Mouse (Mus musculus): Measurements from ENCODE around the gene Tbx1.
"Not testable (repeated sequence)": the region's sequence is repeated elsewhere in the genome, so short reads cannot be mapped to it uniquely, and the experiment has no call there.

Tbx1 gene

DNA sequence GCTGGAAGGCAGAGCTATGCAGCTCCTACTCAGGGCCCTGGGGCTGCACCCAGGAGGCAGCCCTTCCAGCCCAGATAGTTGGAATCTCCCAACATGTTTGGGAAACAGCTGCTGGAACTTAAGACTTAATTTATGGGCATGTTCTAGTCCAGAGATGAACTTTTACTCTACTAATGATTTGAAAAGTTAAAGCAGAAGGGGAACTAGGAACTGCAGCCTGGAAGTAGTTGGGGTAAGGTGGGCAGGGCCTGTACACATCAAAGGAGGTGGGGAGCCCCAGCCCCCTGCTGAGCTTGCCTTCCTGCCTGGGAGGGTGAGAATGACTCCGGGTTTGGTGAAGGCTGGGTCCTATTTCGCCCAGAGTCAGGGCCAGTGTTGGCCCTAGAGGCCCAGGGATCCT lies 35.8 kb downstream of the Tbx1 start:
- in situ Hi-C loops (cut with MboI, MseI) = no loop called here

DNA sequence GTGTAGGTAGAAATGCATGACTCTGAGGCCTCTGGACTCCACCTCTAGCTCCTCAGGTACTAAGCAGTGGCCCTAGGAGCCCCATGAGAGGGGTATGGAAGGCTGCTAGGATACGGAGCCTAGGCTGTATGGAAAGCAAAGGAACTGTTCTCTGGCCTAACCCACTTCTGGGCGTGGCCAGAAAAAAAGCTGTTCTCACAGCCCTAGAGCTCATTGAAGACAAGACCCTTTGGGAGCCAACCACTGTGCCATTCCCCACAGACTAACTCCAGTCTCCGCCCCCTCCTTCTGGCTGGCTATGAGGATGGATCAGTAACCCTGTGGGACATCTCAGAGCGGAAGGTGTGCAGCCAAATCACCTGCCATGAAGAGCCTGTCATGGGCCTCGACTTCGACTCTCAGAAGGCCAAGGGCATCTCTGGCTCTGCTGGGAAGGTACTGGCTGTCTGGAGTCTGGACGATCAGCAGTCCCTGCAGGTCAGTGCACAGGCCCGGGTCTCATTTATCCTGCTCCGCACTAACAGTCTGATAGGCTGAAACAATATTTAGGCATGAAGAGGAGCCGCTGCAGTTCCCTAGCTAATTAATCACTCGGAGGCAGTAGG lies 38.3 kb downstream of the Tbx1 start:
- in situ Hi-C loops (cut with MboI, MseI) = no loop called here

DNA sequence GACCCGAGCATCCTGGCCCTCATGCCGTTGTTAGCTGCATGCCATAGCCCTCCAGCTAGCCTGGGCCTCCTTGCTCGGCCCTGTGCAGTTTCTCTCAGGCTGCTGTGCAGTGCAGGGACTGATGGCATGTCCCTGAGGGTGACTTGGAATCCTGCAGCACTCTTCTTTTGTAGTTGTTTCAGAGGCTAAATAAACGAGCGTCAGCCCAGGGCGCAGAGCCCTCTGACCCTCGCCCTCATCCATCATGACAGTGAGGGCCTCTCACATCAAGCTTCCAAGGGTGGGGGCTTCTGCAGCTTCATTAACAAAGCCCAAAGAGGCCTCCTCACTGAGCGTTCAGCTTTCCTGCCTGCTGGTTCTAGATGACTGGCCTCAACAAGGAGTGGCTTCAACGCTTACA lies 38.9 kb downstream of the Tbx1 start:
- in situ Hi-C loops (cut with MboI, MseI) = no loop called here

DNA sequence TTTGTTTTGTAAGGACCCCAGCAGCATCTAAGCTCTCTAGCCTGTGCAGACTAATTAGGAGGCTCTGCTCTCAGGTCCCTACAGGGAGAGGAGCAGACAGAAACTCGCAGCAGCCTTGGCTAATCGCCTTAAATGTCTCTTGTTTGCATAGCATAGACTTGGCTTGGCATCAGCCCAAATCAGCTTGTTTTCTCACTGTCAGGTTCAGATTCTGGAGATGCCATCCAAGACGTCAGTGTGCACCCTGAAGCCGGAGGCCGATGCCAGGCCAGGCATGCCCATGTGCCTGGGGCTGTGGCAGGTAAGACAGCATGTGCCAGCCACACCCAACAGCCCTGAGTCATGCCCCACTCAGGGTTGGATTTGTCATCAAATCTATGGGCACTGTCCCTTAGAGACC lies 42.6 kb downstream of the Tbx1 start:
- in situ Hi-C loops (cut with MboI, MseI) = no loop called here

DNA sequence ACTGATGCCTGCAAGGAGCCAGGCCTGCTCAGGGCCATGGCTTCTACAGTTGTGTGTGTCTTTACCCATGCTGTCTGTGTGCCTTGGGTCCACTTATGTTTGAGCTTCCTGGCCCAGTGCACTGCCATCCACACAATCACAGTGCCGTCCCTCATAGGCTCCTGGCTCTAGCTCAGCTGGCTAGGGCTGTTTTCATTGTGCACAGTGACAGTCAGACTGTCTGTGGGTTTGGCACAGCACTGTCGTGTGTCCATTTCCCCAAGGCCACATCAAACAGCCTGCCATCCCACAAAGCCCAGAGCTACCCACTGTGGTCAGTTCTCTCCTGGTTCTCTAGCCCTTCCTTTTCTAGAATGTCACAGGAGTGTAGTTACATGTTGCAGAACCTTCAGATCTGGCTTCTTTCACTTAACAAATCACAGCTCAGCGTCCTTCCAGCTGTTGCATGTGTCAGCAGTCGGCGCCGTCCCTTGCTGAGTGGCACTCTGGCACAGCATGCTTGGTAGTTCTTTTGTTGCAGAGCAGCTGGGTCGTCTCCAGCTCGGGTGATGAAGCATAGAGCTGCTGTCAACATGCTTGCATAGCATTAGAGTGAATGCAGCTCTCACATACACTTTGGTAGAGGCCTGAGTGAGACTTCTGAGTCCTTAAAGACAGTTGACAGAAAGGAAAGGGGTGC lies 47.2 kb downstream of the Tbx1 start:
- in situ Hi-C loops (cut with MboI, MseI) = no loop called here

DNA sequence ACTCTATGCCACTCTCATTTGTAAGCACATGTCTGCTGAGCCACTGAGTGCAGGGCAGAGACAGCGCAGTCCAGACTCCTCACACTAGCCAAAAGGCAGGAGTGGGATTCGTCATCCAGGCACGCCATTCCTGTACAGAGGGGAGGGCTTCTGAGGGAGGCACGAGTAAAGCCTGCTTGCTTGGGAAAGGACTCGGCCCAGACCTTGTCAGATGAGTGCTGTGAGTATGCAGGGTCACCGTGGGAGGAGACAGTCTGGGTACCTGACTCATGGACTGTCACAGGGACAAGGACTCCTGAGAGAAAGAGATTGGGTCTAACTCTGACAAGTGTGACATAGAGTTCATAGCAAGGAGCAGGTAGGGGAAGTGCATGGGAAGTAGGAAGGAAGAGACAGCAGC lies 51.2 kb downstream of the Tbx1 start:
- in situ Hi-C loops (cut with MboI, MseI) = no loop called here

DNA sequence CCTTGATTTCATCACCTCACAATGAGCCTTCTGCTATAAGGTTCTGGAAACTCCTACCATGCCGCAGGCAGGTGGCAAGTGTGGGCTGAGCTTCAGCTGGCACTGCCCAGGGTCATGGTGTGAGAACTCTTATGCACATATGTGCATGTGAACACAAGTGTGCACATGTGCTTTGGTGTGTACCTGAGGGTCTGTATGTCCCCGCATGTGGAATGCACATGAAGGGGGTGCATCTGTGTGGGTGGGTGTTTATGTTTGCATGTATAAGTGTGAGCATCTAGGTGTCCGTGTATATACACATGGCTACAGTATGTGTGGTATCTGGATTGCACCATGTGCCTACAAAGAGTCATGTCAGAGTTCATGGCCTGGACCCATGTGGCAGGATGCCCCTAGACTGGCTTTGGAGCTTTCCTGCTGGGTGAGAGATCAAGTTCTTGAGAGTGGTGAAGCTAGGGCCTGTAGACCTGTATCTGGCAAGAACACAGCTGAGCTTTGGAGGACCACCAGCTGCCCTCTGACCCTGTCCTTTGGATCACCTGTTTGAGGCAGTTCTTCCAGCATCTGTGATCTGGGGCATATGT lies 53.0 kb downstream of the Tbx1 start:
- in situ Hi-C loops (cut with MboI, MseI) = no loop called here

DNA sequence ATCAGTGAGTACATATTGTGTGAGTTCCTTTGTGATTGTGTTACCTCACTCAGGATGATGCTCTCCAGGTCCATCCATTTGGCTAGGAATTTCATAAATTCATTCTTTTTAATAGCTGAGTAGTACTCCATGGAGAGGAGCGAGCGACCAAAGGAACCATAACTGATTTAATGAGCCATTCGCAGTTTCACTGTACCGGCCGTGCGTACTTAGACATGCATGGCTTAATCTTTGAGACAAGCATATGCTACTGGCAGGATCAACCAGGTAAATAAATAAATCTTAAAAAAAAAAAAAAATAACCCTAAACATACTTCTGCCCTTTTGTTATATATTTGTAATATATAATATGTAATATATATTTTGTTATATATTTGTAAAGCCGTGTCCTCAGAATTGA lies 57.4 kb downstream of the Tbx1 start:
- in situ Hi-C loops (cut with MboI, MseI) = not testable (repeated sequence)

All from T-helper 2 cell (primary cell).